Mouse (Mus musculus) liver, embryonic 14.5 days (tissue): ENCODE results near the gene Ntrk1. TPM values are rescaled to one million over a fixed set of nuclear protein-coding genes. Genes with fewer than 3 reads are reported as not detected.

Experiments
- ATAC-seq: fragments of 200-750 bp; cut with Nextera tagmentation; 2 replicates; pipeline ENCODE4 v1.8.0; 2017; ENCODE audit warnings: moderate number of reproducible peaks, mild to moderate bottlenecking, moderate library complexity; ENCODE audit not compliant: insufficient read depth
- DNase-seq, 3 experiments: peaks; one replicate each; pipeline ENCODE4 v3.0.0-alpha.2; 2012 to 2013; ENCODE audit warnings: low read depth in 3 of 3, low spot score in 3 of 3
- H3K27ac ChIP-seq: fragments of 300-500 bp; sonication (generic); 2 replicates; pipeline ENCODE4 v1.5.1; 2014; ENCODE audit warnings: moderate library complexity, mild to moderate bottlenecking, control low read depth, inconsistent platforms
- H3K27me3 ChIP-seq: fragments of 300-500 bp; sonication (generic); 2 replicates; pipeline ENCODE4 v1.6.1; 2014; ENCODE audit warnings: mild to moderate bottlenecking, low read length, moderate library complexity; ENCODE audit not compliant: control insufficient read depth, insufficient read depth
- H3K36me3 ChIP-seq: fragments of 300-500 bp; sonication (generic); replicated peaks from 2 replicates; pipeline ENCODE4 v1.6.1; 2014; ENCODE audit warnings: low read depth; ENCODE audit not compliant: control insufficient read depth, insufficient read depth
- H3K4me1 ChIP-seq, 2 experiments: fragments of 200-500 bp in 1 of 2; fragments of 300-500 bp in 1 of 2; sonication (generic) in 1 of 2; replicated peaks; 2 replicates each; pipeline ENCODE4 v1.6.1; 2012 to 2014; ENCODE audit warnings: antibody characterized with exemption in 1 of 2, inconsistent platforms in 1 of 2, low read length in 1 of 2; ENCODE audit not compliant: control insufficient read depth in 2 of 2, insufficient read depth in 2 of 2
- H3K4me2 ChIP-seq: fragments of 300-500 bp; sonication (generic); 2 replicates; pipeline ENCODE4 v1.6.1; 2014; ENCODE audit warnings: low read depth, mild to moderate bottlenecking, control low read depth, moderate library complexity
- H3K4me3 ChIP-seq, 2 experiments: fragments of 200-500 bp in 1 of 2; fragments of 300-500 bp in 1 of 2; sonication (generic) in 1 of 2; 2 replicates each; pipeline ENCODE4 v1.5.1; 2012 to 2014; ENCODE audit warnings: low read depth in 2 of 2, low read length in 2 of 2, mild to moderate bottlenecking in 2 of 2, control low read depth in 1 of 2, inconsistent platforms in 1 of 2, moderate library complexity in 1 of 2; ENCODE audit not compliant: insufficient read depth in 1 of 2
- H3K9ac ChIP-seq: fragments of 300-500 bp; sonication (generic); replicated peaks from 2 replicates; pipeline ENCODE4 v1.6.1; 2014; ENCODE audit warnings: mild to moderate bottlenecking, control low read depth, moderate library complexity
- H3K9me3 ChIP-seq: fragments of 300-500 bp; sonication (generic); 2 replicates; pipeline ENCODE4 v1.6.1; 2016; ENCODE audit warnings: low read length, mixed read lengths; ENCODE audit not compliant: control insufficient read depth
- CTCF ChIP-seq: IDR thresholded peaks from 2 replicates; pipeline ENCODE4 v1.5.1; 2016; ENCODE audit warnings: antibody characterized with exemption, low read depth, control low read depth
- EP300 ChIP-seq: IDR thresholded peaks from 2 replicates; pipeline ENCODE4 v1.6.1; 2016; ENCODE audit warnings: antibody characterized with exemption, low read depth
- WGBS: fragments of 180-500 bp; shearing (Covaris S2); extraction: QIAGEN DNeasy Blood & Tissue Kit; methylation state at CpG from one replicate; pipeline ENCODE4 v1.1.7; 2014; ENCODE audit not compliant: insufficient replicate concordance; 5-methylcytosine and 5-hydroxymethylcytosine counted together
- polyA plus RNA-seq, 2 experiments: library from polyadenylated mRNA; depleted of rRNA in 1 of 2; stranded (reverse) in 1 of 2; unstranded in 1 of 2; fragments of >200 nt; fragmentation: Nextera tagmentation in 1 of 2; extraction: Ambion mirVana in 1 of 2; gene quantifications; 2 replicates each; pipeline versions ENCODE4 v1.2.1 to v1.2.3; 2012 to 2014

Gene Ntrk1
- polyA plus RNA-seq, 2 experiments = 0.04 to 0.08 TPM

- H3K4me2 ChIP-seq = no peak overlapping the region
- no peak for ATAC-seq
- no peaks in the 10 kb centered on the region for H3K36me3 ChIP-seq
- H3K9ac ChIP-seq = no peak overlapping the region
- no peak for DNase-seq
- 18% methylated on average over 1 of the region's 1 CpGs for WGBS
- no peaks in the 10 kb centered on the region for H3K4me1 ChIP-seq
- no peaks in the 10 kb centered on the region for H3K9me3 ChIP-seq
- no peak overlapping the region for H3K4me3 ChIP-seq
- no peak for TF ChIP-seq EP300
- TF ChIP-seq CTCF = no peak
- H3K27me3 ChIP-seq = peaks cover 13% of the 10 kb centered on the region
- H3K27ac ChIP-seq = no peak overlapping the region
Measured at GRCm38 (mm10) chr3:87789248-87789647, 5.7 kb downstream of the Ntrk1 start.

DNA sequence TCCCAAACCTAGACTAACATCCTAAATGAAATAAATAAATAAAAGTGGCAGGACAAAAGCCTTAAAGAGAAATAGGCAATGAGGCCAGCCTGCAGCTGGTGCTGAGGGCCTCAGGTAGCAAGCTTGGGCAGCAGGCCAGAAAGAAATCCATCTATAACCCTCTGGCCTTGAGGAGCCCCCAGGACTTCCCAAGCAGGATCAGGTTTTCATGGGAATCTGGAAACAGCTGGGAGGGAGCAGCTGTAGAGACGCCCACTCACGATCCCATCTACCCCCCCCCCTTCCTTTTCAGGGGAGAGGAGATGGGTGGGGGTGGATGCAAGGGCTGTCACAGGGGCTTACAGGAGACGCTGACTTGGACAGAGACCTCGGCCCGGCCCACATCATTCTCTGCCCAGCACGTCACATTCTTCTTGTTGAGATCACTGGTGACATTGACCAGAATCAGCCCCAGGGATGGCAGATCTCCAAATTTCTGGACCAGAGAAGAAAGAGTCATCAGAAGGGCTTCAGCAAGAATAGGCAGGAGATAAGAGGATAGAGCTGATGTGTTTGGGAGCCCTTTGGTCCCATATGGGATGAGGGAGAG is 9.2 kb downstream of the Ntrk1 start:
- TF ChIP-seq EP300 (no peak), CTCF (no peak)
- Histone ChIP-seq H3K27ac (no peak overlapping the region), H3K9me3 (no peaks in the 10 kb centered on the region), H3K36me3 (no peaks in the 10 kb centered on the region), H3K4me3 (no peak overlapping the region), H3K9ac (no peak overlapping the region), H3K4me2 (no peak overlapping the region), H3K27me3 (no peaks in the 10 kb centered on the region), H3K4me1 (no peaks in the 10 kb centered on the region)
- ATAC-seq = no peak
- WGBS = 55% methylated on average over 6 of the region's 6 CpGs
- no peak for DNase-seq

DNA sequence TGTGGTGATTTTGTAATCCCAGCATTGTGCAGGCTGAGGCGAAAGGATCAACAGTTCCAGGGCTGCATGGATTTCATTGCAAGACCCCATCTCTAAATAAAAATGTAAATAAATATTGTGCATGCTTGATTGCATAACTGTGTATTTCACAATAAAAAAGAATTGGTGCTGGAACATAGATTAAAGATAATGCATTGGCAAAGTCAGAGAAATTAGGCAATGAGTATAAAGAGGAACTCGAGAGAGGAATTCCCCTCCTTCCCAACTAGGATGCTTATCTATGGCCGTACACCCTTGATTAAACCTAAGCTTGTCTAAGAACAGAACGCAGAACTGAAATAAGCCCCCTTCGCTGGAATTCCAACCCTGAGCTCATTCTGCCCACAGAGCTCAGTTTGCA is 9.8 kb downstream of the Ntrk1 start:
- Histone ChIP-seq H3K4me1 (no peaks in the 10 kb centered on the region), H3K9ac (no peak overlapping the region), H3K4me3 (no peak overlapping the region), H3K9me3 (no peaks in the 10 kb centered on the region), H3K36me3 (no peaks in the 10 kb centered on the region), H3K27me3 (no peaks in the 10 kb centered on the region), H3K27ac (no peak overlapping the region), H3K4me2 (no peak overlapping the region)
- no peak for TF ChIP-seq EP300
- no peak for TF ChIP-seq CTCF
- ATAC-seq (no peak), DNase-seq (no peak)
- WGBS = 42% methylated on average over 5 of the region's 5 CpGs

DNA sequence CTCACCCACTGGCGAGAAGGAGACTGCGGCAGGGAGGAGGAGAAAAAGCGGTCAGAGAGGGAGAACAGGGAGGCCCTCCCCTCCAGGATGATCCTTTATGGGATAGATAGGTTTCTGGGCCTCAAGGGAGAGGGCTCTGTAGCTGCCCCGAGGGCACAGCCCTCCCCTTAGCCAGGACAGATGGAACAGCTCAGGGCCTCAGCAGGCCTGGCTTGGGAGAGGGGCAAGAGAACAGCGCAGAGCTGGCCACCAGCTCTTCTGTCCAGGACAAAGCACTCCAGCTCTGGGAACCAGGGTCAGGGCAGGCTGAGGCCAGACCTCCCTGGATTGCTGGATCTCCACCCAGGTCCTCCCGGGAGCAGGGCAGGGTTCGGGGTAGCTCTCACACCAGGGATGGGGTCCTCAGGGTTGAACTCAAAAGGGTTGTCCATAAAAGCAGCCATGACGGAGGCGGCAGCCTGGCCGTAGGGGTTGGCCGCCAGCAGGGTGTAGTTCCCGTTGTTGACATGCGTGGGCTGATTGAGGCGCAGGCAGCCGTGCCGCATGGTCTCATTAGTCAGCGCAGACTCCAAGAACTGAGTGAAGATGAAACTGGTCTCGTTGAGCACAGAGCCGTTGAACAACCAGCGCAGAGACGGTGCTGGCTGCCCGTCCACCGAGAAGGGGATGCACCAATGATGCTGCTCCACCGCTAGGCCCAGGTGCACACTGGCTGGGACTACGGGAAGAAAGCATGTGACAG is 11.5 kb downstream of the Ntrk1 start:
- Histone ChIP-seq H3K4me3 (no peak overlapping the region), H3K4me2 (no peak overlapping the region), H3K27ac (no peak overlapping the region), H3K9ac (no peak overlapping the region), H3K4me1 (no peaks in the 10 kb centered on the region), H3K9me3 (no peaks in the 10 kb centered on the region), H3K27me3 (no peaks in the 10 kb centered on the region), H3K36me3 (no peaks in the 10 kb centered on the region)
- no peak for ATAC-seq
- DNase-seq = no peak
- WGBS = 71% methylated on average over 25 of the region's 25 CpGs
- TF ChIP-seq CTCF = no peak
- no peak for TF ChIP-seq EP300

GRCm38 (mm10) chr3:87779086-87779485 is 15.9 kb downstream of the Ntrk1 start:
- 48% methylated on average over 2 of the region's 2 CpGs for WGBS
- H3K4me1 ChIP-seq = no peaks in the 10 kb centered on the region

More at GRCm38 (mm10) chr3:87779086-87779485, 15.9 kb downstream of the Ntrk1 start:
- ATAC-seq = no peak
- no peak overlapping the region for H3K9ac ChIP-seq
- no peak overlapping the region for H3K4me2 ChIP-seq
- no peak overlapping the region for H3K4me3 ChIP-seq
- H3K27ac ChIP-seq = no peak overlapping the region
- no peak for DNase-seq
- no peaks in the 10 kb centered on the region; the same call in 1 of the 2 replicates for H3K27me3 ChIP-seq
- TF ChIP-seq CTCF (no peak), EP300 (no peak)
- H3K36me3 ChIP-seq = no peaks in the 10 kb centered on the region
- H3K9me3 ChIP-seq = no peaks in the 10 kb centered on the region
